Mouse (Mus musculus) stomach, postnatal 0 days (tissue): ENCODE measurements around the gene Polr1d. TPM values are rescaled to one million over a fixed set of nuclear protein-coding genes. Genes with fewer than 3 reads are reported as not detected.

Experiments
- ATAC-seq: fragments of 200-750 bp; cut with Nextera tagmentation; 2 replicates; pipeline ENCODE4 v1.8.0; 2017; ENCODE audit not compliant: low FRiP score, low TSS enrichment
- DNase-seq: peaks from one replicate; pipeline ENCODE4 v3.0.0-alpha.2; 2016; ENCODE audit warnings: low spot score
- H3K27ac ChIP-seq: fragments of 300-500 bp; sonication (generic); replicated peaks from 2 replicates; pipeline ENCODE4 v1.5.1; 2014; ENCODE audit warnings: mild to moderate bottlenecking, control low read depth
- H3K27me3 ChIP-seq: fragments of 300-500 bp; sonication (generic); 2 replicates; pipeline ENCODE4 v1.6.1; 2014; ENCODE audit warnings: low read length; ENCODE audit not compliant: control insufficient read depth, insufficient read depth
- H3K36me3 ChIP-seq: fragments of 300-500 bp; sonication (generic); 2 replicates; pipeline ENCODE4 v1.6.1; 2014; ENCODE audit warnings: low read length, mixed read lengths; ENCODE audit not compliant: control insufficient read depth, insufficient read depth
- H3K4me1 ChIP-seq: fragments of 300-500 bp; sonication (generic); replicated peaks from 2 replicates; pipeline ENCODE4 v1.6.1; 2014; ENCODE audit warnings: antibody characterized with exemption; ENCODE audit not compliant: control insufficient read depth, insufficient read depth
- H3K4me2 ChIP-seq: fragments of 300-500 bp; sonication (generic); replicated peaks from 2 replicates; pipeline ENCODE4 v1.6.1; 2014; ENCODE audit warnings: low read depth, mild to moderate bottlenecking, control low read depth, moderate library complexity
- H3K4me3 ChIP-seq: fragments of 300-500 bp; sonication (generic); 2 replicates; pipeline ENCODE4 v1.5.1; 2014; ENCODE audit warnings: low read depth, low read length, control low read depth
- H3K9ac ChIP-seq: fragments of 300-500 bp; sonication (generic); 2 replicates; pipeline ENCODE4 v1.6.1; 2014; ENCODE audit warnings: mild to moderate bottlenecking, low read length, control low read depth, mixed read lengths
- H3K9me3 ChIP-seq: fragments of 300-500 bp; sonication (generic); 2 replicates; pipeline ENCODE4 v1.6.1; 2016; ENCODE audit warnings: low read length; ENCODE audit not compliant: control insufficient read depth
- CTCF ChIP-seq: IDR thresholded peaks from 2 replicates; pipeline ENCODE4 v1.5.1; 2016; ENCODE audit warnings: antibody characterized with exemption, low read depth, mild to moderate bottlenecking, moderate library complexity
- EP300 ChIP-seq: optimal IDR thresholded peaks from 2 replicates; pipeline ENCODE3; 2016; ENCODE audit warnings: antibody characterized with exemption
- WGBS: fragments of 180-500 bp; shearing (Covaris S2); extraction: QIAGEN DNeasy Blood & Tissue Kit; methylation state at CpG from one replicate; pipeline ENCODE4 v1.1.7; 2014; 5-methylcytosine and 5-hydroxymethylcytosine counted together
- polyA plus RNA-seq: library from polyadenylated mRNA; unstranded; fragments of >200 nt; fragmentation: Nextera tagmentation; extraction: Ambion mirVana; gene quantifications from 2 replicates; pipeline ENCODE4 v1.2.1, GENCODE M21; 2015

The Polr1d gene
- polyA plus RNA-seq, 1 experiment from 2014 or later, result 150 TPM

- H3K9ac ChIP-seq, result no peak overlapping the region
Observed at GRCm38 (mm10) chr5:147135994-147136393, 59.1 kb downstream of the Polr1d start.

GRCm38 (mm10) chr5:147147340-147147739 lies 70.5 kb downstream of the Polr1d start:
- no peak for ATAC-seq
- H3K27ac ChIP-seq, result no peak overlapping the region
- TF ChIP-seq CTCF (peak; percentile 44), EP300 (no peak)
- DNase-seq, result no peak
- H3K9me3 ChIP-seq, result no peaks in the 10 kb centered on the region
- H3K4me3 ChIP-seq, result no peak overlapping the region
- no peaks in the 10 kb centered on the region for H3K4me1 ChIP-seq
- H3K36me3 ChIP-seq, result no peaks in the 10 kb centered on the region
- no peaks in the 10 kb centered on the region for H3K27me3 ChIP-seq
- H3K9ac ChIP-seq, result no peak overlapping the region
- H3K4me2 ChIP-seq, result no peak overlapping the region

More at GRCm38 (mm10) chr5:147135994-147136393, 59.1 kb downstream of the Polr1d start:
- Histone ChIP-seq H3K4me2 (no peak overlapping the region), H3K27ac (no peak overlapping the region), H3K4me1 (no peaks in the 10 kb centered on the region), H3K4me3 (no peak overlapping the region), H3K27me3 (no peaks in the 10 kb centered on the region), H3K9me3 (no peaks in the 10 kb centered on the region), H3K36me3 (no peaks in the 10 kb centered on the region)
- TF ChIP-seq EP300 (no peak), CTCF (no peak)
- no peak for DNase-seq
- WGBS, result 57% methylated on average over 13 of the region's 13 CpGs
- ATAC-seq, result no peak

GRCm38 (mm10) chr5:147154806-147155371 lies 78.0 kb downstream of the Polr1d start:
- H3K36me3 ChIP-seq, result no peaks in the 10 kb centered on the region
- no peak overlapping the region for H3K4me2 ChIP-seq
- no peaks in the 10 kb centered on the region for H3K27me3 ChIP-seq
- ATAC-seq (no peak), DNase-seq (no peak)
- H3K27ac ChIP-seq, result no peak overlapping the region
- H3K9ac ChIP-seq, result no peak overlapping the region
- TF ChIP-seq EP300 (no peak), CTCF (no peak)
- H3K4me3 ChIP-seq, result no peak overlapping the region
- WGBS, result 26% methylated on average over 13 of the region's 13 CpGs
- no peaks in the 10 kb centered on the region for H3K9me3 ChIP-seq
- H3K4me1 ChIP-seq, result no peaks in the 10 kb centered on the region

GRCm38 (mm10) chr5:147155449-147156133 lies 78.7 kb downstream of the Polr1d start:
- no peak for DNase-seq
- no peak overlapping the region for H3K4me2 ChIP-seq
- no peak for ATAC-seq
- no peaks in the 10 kb centered on the region for H3K4me1 ChIP-seq
- no peak overlapping the region for H3K4me3 ChIP-seq
- no peaks in the 10 kb centered on the region for H3K36me3 ChIP-seq
- H3K9me3 ChIP-seq, result no peaks in the 10 kb centered on the region
- no peaks in the 10 kb centered on the region for H3K27me3 ChIP-seq
- 30% methylated on average over 13 of the region's 13 CpGs for WGBS
- H3K27ac ChIP-seq, result no peak overlapping the region
- TF ChIP-seq CTCF (no peak), EP300 (no peak)
- H3K9ac ChIP-seq, result no peak overlapping the region

GRCm38 (mm10) chr5:147156376-147156775 lies 79.5 kb downstream of the Polr1d start:
- Histone ChIP-seq H3K27ac (no peak overlapping the region), H3K36me3 (no peaks in the 10 kb centered on the region), H3K4me2 (no peak overlapping the region), H3K9ac (no peak overlapping the region), H3K27me3 (no peaks in the 10 kb centered on the region), H3K9me3 (no peaks in the 10 kb centered on the region), H3K4me3 (no peak overlapping the region), H3K4me1 (no peaks in the 10 kb centered on the region)
- DNase-seq, result no peak
- WGBS, result 15% methylated on average over 3 of the region's 3 CpGs
- TF ChIP-seq EP300 (no peak), CTCF (no peak)
- no peak for ATAC-seq

GRCm38 (mm10) chr5:147157441-147157840 lies 80.6 kb downstream of the Polr1d start:
- no peaks in the 10 kb centered on the region for H3K27me3 ChIP-seq
- H3K27ac ChIP-seq, result no peak overlapping the region
- DNase-seq (no peak), ATAC-seq (no peak)
- no peaks in the 10 kb centered on the region for H3K9me3 ChIP-seq
- H3K4me2 ChIP-seq, result no peak overlapping the region
- H3K4me3 ChIP-seq, result no peak overlapping the region
- TF ChIP-seq EP300 (no peak), CTCF (no peak)
- WGBS, result 71% methylated on average over 7 of the region's 7 CpGs
- H3K4me1 ChIP-seq, result no peaks in the 10 kb centered on the region
- H3K36me3 ChIP-seq, result no peaks in the 10 kb centered on the region
- no peak overlapping the region for H3K9ac ChIP-seq
